Mouse (Mus musculus): ENCODE results near the gene Cerk. TPM values are rescaled to one million over a fixed set of nuclear protein-coding genes. Genes with fewer than 3 reads are reported as not detected.

Cerk gene
- polyA plus RNA-seq, 1 experiment from 2014 or later = 6.1 TPM

DNA sequence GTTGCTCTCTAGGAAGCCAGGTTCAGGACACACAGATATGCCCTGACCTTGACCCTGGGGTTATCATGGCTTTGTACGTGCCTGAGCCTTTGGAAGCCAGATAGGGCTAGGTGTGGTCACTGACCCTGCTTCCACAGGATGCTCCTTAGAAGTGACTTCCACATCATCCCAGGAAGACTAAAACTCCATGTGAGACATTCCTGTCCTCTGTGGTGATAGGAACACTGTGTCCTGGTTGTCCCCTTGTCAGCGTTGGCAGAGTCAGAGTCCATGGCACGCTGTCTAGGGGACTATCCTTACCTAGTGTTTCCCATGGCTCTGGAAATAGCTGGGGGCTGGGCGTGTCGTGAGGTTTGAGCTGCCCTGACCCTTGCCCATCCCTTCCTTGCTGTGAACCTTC is 69.5 kb downstream of the Cerk start:
- H3K36me3 ChIP-seq (replicated peaks; ENCODE audit: insufficient read depth, low read length) = peaks cover 16% of the 10 kb centered on the region; the same call in 1 of the 2 replicates
- no peak overlapping the region for H3K4me3 ChIP-seq (ENCODE audit: low read depth, low read length)
- whole genome bisulfite sequencing (ENCODE audit: insufficient replicate concordance) = 62% methylated on average over 5 of the region's 5 CpGs
- TF ChIP-seq EP300 (IDR thresholded peaks at IDR 0.05; ENCODE audit: low read depth) = no peak
- TF ChIP-seq CTCF (IDR thresholded peaks at IDR 0.05; ENCODE audit: low read depth) = no peak
- DNase-seq (no peak), ATAC-seq (peak; percentile 57; the same call in 1 of the 2 replicates)
- peaks cover 20% of the 10 kb centered on the region for H3K4me1 ChIP-seq (ENCODE audit: insufficient read depth)
- H3K27me3 ChIP-seq (ENCODE audit: insufficient read depth, low read length) = no peaks in the 10 kb centered on the region
- H3K9me3 ChIP-seq (ENCODE audit: low read length) = no peaks in the 10 kb centered on the region
- no peak overlapping the region for H3K9ac ChIP-seq (replicated peaks)
- peak overlapping the region; percentile 18; the same call in 1 of the 2 replicates for H3K27ac ChIP-seq (ENCODE audit: low read depth)
- no peak overlapping the region for H3K4me2 ChIP-seq (ENCODE audit: low read depth, low read length)

- H3K36me3 ChIP-seq (replicated peaks; ENCODE audit: insufficient read depth, low read length) = no peaks in the 10 kb centered on the region
- H3K27me3 ChIP-seq (ENCODE audit: insufficient read depth, low read length) = no peaks in the 10 kb centered on the region
- WGBS (ENCODE audit: insufficient replicate concordance) = 27% methylated on average over 9 of the region's 9 CpGs
- no peak for DNase-seq
- no peaks in the 10 kb centered on the region for H3K9me3 ChIP-seq (ENCODE audit: low read length)
- H3K4me3 ChIP-seq (ENCODE audit: low read depth, low read length) = no peak overlapping the region
- H3K4me1 ChIP-seq (ENCODE audit: insufficient read depth) = peaks cover 23% of the 10 kb centered on the region
- no peak overlapping the region for H3K9ac ChIP-seq (replicated peaks)
- ATAC-seq = no peak
- no peak overlapping the region for H3K4me2 ChIP-seq (ENCODE audit: low read depth, low read length)
- TF ChIP-seq EP300 (IDR thresholded peaks at IDR 0.05; ENCODE audit: low read depth) = no peak
- no peak for TF ChIP-seq CTCF (IDR thresholded peaks at IDR 0.05; ENCODE audit: low read depth)
- H3K27ac ChIP-seq (ENCODE audit: low read depth) = no peak overlapping the region
Measured at GRCm38 (mm10) chr15:86113342-86113710, 72.6 kb downstream of the Cerk start.

GRCm38 (mm10) chr15:86112707-86113341 is 73.1 kb downstream of the Cerk start:
- Histone ChIP-seq H3K4me1 (ENCODE audit: insufficient read depth) (peaks cover 28% of the 10 kb centered on the region), H3K9me3 (ENCODE audit: low read length) (no peaks in the 10 kb centered on the region), H3K4me2 (ENCODE audit: low read depth, low read length) (no peak overlapping the region), H3K27ac (ENCODE audit: low read depth) (no peak overlapping the region), H3K36me3 (replicated peaks; ENCODE audit: insufficient read depth, low read length) (no peaks in the 10 kb centered on the region), H3K27me3 (ENCODE audit: insufficient read depth, low read length) (no peaks in the 10 kb centered on the region), H3K9ac (replicated peaks) (no peak overlapping the region), H3K4me3 (ENCODE audit: low read depth, low read length) (no peak overlapping the region)
- ATAC-seq = no peak
- 52% methylated on average over 10 of the region's 10 CpGs for WGBS (ENCODE audit: insufficient replicate concordance)
- TF ChIP-seq EP300 (IDR thresholded peaks at IDR 0.05; ENCODE audit: low read depth) (no peak), CTCF (IDR thresholded peaks at IDR 0.05; ENCODE audit: low read depth) (no peak)
- DNase-seq = no peak

- Histone ChIP-seq H3K27me3 (ENCODE audit: insufficient read depth, low read length) (no peaks in the 10 kb centered on the region), H3K27ac (ENCODE audit: low read depth) (peak overlapping the region; percentile 44; the same call in 1 of the 2 replicates), H3K4me1 (ENCODE audit: insufficient read depth) (peaks cover 38% of the 10 kb centered on the region), H3K9ac (replicated peaks) (no peak overlapping the region), H3K36me3 (replicated peaks; ENCODE audit: insufficient read depth, low read length) (no peaks in the 10 kb centered on the region), H3K4me2 (ENCODE audit: low read depth, low read length) (no peak overlapping the region), H3K4me3 (ENCODE audit: low read depth, low read length) (no peak overlapping the region), H3K9me3 (ENCODE audit: low read length) (no peaks in the 10 kb centered on the region)
- 74% methylated on average over 10 of the region's 10 CpGs for WGBS (ENCODE audit: insufficient replicate concordance)
- ATAC-seq = peak; percentile 24; the same call in 1 of the 2 replicates
- no peak for DNase-seq
- TF ChIP-seq CTCF (IDR thresholded peaks at IDR 0.05; ENCODE audit: low read depth) (no peak), EP300 (IDR thresholded peaks at IDR 0.05; ENCODE audit: low read depth) (no peak)
Measured at GRCm38 (mm10) chr15:86110361-86111103, 75.4 kb downstream of the Cerk start.

- H3K4me1 ChIP-seq (ENCODE audit: insufficient read depth) = peaks cover 41% of the 10 kb centered on the region
- no peak for ATAC-seq
- H3K9me3 ChIP-seq (ENCODE audit: low read length) = no peaks in the 10 kb centered on the region
- no peak overlapping the region for H3K4me3 ChIP-seq (ENCODE audit: low read depth, low read length)
- no peak overlapping the region for H3K27ac ChIP-seq (ENCODE audit: low read depth)
- WGBS (ENCODE audit: insufficient replicate concordance) = 77% methylated on average over 8 of the region's 8 CpGs
- no peaks in the 10 kb centered on the region for H3K36me3 ChIP-seq (replicated peaks; ENCODE audit: insufficient read depth, low read length)
- H3K27me3 ChIP-seq (ENCODE audit: insufficient read depth, low read length) = no peaks in the 10 kb centered on the region
- H3K9ac ChIP-seq (replicated peaks) = no peak overlapping the region; the same call in 1 of the 2 replicates
- DNase-seq = no peak
- TF ChIP-seq CTCF (IDR thresholded peaks at IDR 0.05; ENCODE audit: low read depth) (no peak), EP300 (IDR thresholded peaks at IDR 0.05; ENCODE audit: low read depth) (no peak)
- no peak overlapping the region for H3K4me2 ChIP-seq (ENCODE audit: low read depth, low read length)
Measured at GRCm38 (mm10) chr15:86109650-86110211, 76.2 kb downstream of the Cerk start.

GRCm38 (mm10) chr15:86109245-86109644 is 76.7 kb downstream of the Cerk start:
- Histone ChIP-seq H3K4me3 (ENCODE audit: low read depth, low read length) (no peak overlapping the region), H3K27ac (ENCODE audit: low read depth) (no peak overlapping the region), H3K9ac (replicated peaks) (no peak overlapping the region), H3K9me3 (ENCODE audit: low read length) (no peaks in the 10 kb centered on the region), H3K27me3 (ENCODE audit: insufficient read depth, low read length) (no peaks in the 10 kb centered on the region), H3K4me1 (ENCODE audit: insufficient read depth) (peaks cover 46% of the 10 kb centered on the region), H3K36me3 (replicated peaks; ENCODE audit: insufficient read depth, low read length) (no peaks in the 10 kb centered on the region), H3K4me2 (ENCODE audit: low read depth, low read length) (no peak overlapping the region)
- TF ChIP-seq EP300 (IDR thresholded peaks at IDR 0.05; ENCODE audit: low read depth) (no peak), CTCF (IDR thresholded peaks at IDR 0.05; ENCODE audit: low read depth) (no peak)
- no peak for ATAC-seq
- DNase-seq = no peak
- WGBS (ENCODE audit: insufficient replicate concordance) = 86% methylated on average over 7 of the region's 7 CpGs

Measured in liver, postnatal 0 days (tissue).